Mouse (Mus musculus) kidney, embryonic 14.5 days (tissue): Measurements from ENCODE around the gene 6430571L13Rik. TPM values are rescaled to one million over a fixed set of nuclear protein-coding genes. Genes with fewer than 3 reads are reported as not detected.

Experiments
- ATAC-seq: fragments of 200-750 bp; cut with Nextera tagmentation; 2 replicates; pipeline ENCODE4 v1.8.0; 2017; ENCODE audit warnings: moderate number of reproducible peaks, mild to moderate bottlenecking, moderate TSS enrichment, moderate library complexity; ENCODE audit not compliant: low FRiP score, low TSS enrichment
- H3K27ac ChIP-seq: fragments of 300-500 bp; sonication (generic); 2 replicates; pipeline ENCODE4 v1.5.1; 2014; ENCODE audit warnings: low read depth, mild to moderate bottlenecking, low read length, moderate library complexity, mixed read lengths
- H3K27me3 ChIP-seq: fragments of 300-500 bp; sonication (generic); 2 replicates; pipeline ENCODE4 v1.6.1; 2014; ENCODE audit warnings: mild to moderate bottlenecking, low read length; ENCODE audit not compliant: control insufficient read depth, insufficient read depth
- H3K36me3 ChIP-seq: fragments of 300-500 bp; sonication (generic); 2 replicates; pipeline ENCODE4 v1.6.1; 2014; ENCODE audit warnings: low read length, mixed read lengths; ENCODE audit not compliant: control insufficient read depth, insufficient read depth
- H3K4me1 ChIP-seq: fragments of 300-500 bp; sonication (generic); 2 replicates; pipeline ENCODE4 v1.6.1; 2014; ENCODE audit warnings: low read length, mixed read lengths; ENCODE audit not compliant: control insufficient read depth, insufficient read depth
- H3K4me2 ChIP-seq: fragments of 300-500 bp; sonication (generic); replicated peaks from 2 replicates; pipeline ENCODE4 v1.6.1; 2014; ENCODE audit warnings: low read depth, mild to moderate bottlenecking, low read length
- H3K4me3 ChIP-seq: fragments of 300-500 bp; sonication (generic); 2 replicates; pipeline ENCODE4 v1.5.1; 2014; ENCODE audit warnings: mild to moderate bottlenecking, low read length
- H3K9ac ChIP-seq: fragments of 300-500 bp; sonication (generic); 2 replicates; pipeline ENCODE4 v1.6.1; 2014; ENCODE audit warnings: low read depth, mild to moderate bottlenecking, low read length, moderate library complexity
- H3K9me3 ChIP-seq: fragments of 300-500 bp; sonication (generic); 2 replicates; pipeline ENCODE4 v1.6.1; 2016; ENCODE audit warnings: low read length; ENCODE audit not compliant: control insufficient read depth
- WGBS: fragments of 180-500 bp; shearing (Covaris S2); extraction: QIAGEN DNeasy Blood & Tissue Kit; methylation state at CpG from one replicate; pipeline ENCODE4 v1.1.7; 2014; 5-methylcytosine and 5-hydroxymethylcytosine counted together
- polyA plus RNA-seq: library from polyadenylated mRNA; unstranded; fragments of >200 nt; fragmentation: Nextera tagmentation; extraction: Ambion mirVana; gene quantifications from 2 replicates; pipeline ENCODE4 v1.2.1, GENCODE M21; 2014

The 6430571L13Rik gene
- polyA plus RNA-seq, 1 experiment from 2014 or later = 0.31 TPM

DNA sequence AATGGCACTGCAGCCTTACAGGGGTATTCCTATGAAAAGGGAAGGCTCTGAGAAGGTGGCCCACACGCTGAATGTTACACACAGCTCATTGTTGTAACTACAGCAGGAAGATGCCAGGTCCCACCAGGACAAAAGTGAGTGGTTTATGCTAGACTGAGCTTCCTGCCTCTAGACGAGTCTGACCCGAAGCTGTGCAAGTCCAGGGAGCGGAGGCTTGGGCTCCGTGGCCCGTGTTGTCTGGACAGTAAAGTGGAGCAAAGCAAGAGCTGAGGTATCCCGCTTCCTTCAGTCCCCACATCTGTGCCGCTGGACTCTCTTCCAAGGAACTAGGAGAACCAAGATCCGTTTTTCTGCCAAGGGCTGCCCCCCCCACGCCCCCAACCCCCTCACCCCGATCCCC, 58.6 kb downstream of the 6430571L13Rik start:
- Histone ChIP-seq H3K27me3 (peaks cover 75% of the 10 kb centered on the region), H3K4me3 (no peak overlapping the region; the same call in 1 of the 2 replicates), H3K4me1 (peaks cover 5% of the 10 kb centered on the region), H3K9me3 (no peaks in the 10 kb centered on the region), H3K4me2 (0 out of 2 replicates have a peak overlapping the region, but pooled peaks have one; percentile 100), H3K27ac (no peak overlapping the region), H3K36me3 (no peaks in the 10 kb centered on the region), H3K9ac (no peak overlapping the region)
- no peak for ATAC-seq
- WGBS = 23% methylated on average over 11 of the region's 11 CpGs

DNA sequence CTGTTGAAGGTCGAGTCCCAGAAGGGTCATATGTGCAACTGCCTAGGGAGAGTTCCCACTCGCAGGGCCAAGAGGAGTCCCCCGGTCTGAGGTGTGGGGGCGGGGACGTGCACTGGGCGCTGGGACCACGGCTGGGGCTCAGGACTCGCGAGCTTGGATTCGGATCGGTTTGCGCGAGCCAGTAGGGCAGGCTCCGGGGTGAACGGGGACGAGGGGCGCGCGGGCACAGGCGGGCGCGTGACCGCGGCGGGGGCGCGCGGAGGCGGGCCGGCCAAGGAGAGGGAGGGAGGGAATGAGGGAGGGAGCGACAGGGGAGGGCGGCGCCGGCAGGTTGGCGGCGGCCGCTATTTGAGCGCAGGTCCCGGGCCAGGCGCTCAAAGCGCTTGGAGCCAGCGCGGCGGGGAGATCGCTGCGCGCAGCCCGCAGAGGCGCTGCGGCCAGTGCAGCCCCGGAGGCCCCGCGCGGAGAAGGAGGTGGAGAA, 59.1 kb downstream of the 6430571L13Rik start, which contains the start of gene Cacna2d2:
Gene Cacna2d2, plus strand, starts transcription at position 122 of the 481 bp plus-strand sequence.
- Histone ChIP-seq H3K27me3 (peaks cover 75% of the 10 kb centered on the region), H3K9ac (peak within 1 kb of the TSS; percentile 48), H3K9me3 (no peaks in the 10 kb centered on the region), H3K4me3 (peak within 1 kb of the TSS; percentile 74), H3K36me3 (no peaks in the 10 kb centered on the region), H3K4me1 (peaks cover 5% of the 10 kb centered on the region), H3K27ac (no peak within 1 kb of the TSS), H3K4me2 (peak within 1 kb of the TSS; percentile 100)
- 1% methylated on average over 35 of the region's 54 CpGs for WGBS
- peak; percentile 81 for ATAC-seq

DNA sequence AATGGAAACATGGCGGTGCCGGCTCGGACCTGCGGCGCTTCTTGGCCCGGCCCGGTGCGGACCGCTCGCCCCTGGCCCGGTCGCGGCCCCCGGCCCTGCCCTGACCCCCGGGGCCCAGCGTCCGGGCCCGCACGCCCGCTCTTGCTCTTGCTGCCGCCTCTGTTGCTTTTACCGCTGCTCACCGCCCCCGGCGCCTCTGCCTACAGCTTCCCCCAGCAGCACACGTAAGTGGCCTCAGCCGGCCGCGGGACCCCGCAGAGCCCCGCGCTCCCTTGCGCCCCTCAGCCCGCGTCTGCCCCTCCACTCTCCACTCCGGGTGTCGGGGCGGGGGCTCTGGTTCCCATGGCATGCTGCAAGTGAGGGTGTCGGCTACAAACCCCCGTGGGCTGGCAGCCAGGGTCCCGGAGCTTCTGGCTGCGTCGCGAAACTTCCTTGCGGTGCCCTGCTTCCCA, 59.7 kb downstream of the 6430571L13Rik start:
- peak overlapping the region; percentile 48 for H3K9ac ChIP-seq
- ATAC-seq = peak; percentile 55
- H3K9me3 ChIP-seq = no peaks in the 10 kb centered on the region
- peak overlapping the region; percentile 100 for H3K4me2 ChIP-seq
- WGBS = under 1% methylated on average over 34 of the region's 45 CpGs
- no peak overlapping the region for H3K27ac ChIP-seq
- H3K27me3 ChIP-seq = peaks cover 75% of the 10 kb centered on the region
- H3K4me1 ChIP-seq = peaks cover 5% of the 10 kb centered on the region
- H3K4me3 ChIP-seq = peak overlapping the region; percentile 74
- no peaks in the 10 kb centered on the region for H3K36me3 ChIP-seq

GRCm38 (mm10) chr9:107400666-107401285, 60.4 kb downstream of the 6430571L13Rik start:
- H3K36me3 ChIP-seq = no peaks in the 10 kb centered on the region
- H3K4me2 ChIP-seq = peak overlapping the region; percentile 100
- peak overlapping the region; percentile 74 for H3K4me3 ChIP-seq
- H3K9ac ChIP-seq = no peak overlapping the region
- WGBS = 15% methylated on average over 13 of the region's 13 CpGs
- no peaks in the 10 kb centered on the region for H3K9me3 ChIP-seq
- no peak for ATAC-seq
- peaks cover 75% of the 10 kb centered on the region for H3K27me3 ChIP-seq
- peaks cover 5% of the 10 kb centered on the region for H3K4me1 ChIP-seq
- no peak overlapping the region for H3K27ac ChIP-seq

Other genes starting within 250 kb of the 6430571L13Rik start
- gene Dock3, start 108.7 kb upstream of the 6430571L13Rik start, polyA plus RNA-seq = 0.23 and 0.93 TPM in 2 replicates
- gene Mapkapk3, start 50.7 kb upstream of the 6430571L13Rik start, polyA plus RNA-seq = 3.8 and 6.5 TPM in 2 replicates
- gene Cish, start 44.6 kb upstream of the 6430571L13Rik start, polyA plus RNA-seq = 6.3 and 7.1 TPM in 2 replicates
- 9.7 and 11.3 TPM in 2 replicates for gene Hemk1, start 2.3 kb upstream of the 6430571L13Rik start, polyA plus RNA-seq
- gene Cacna2d2, start 59.0 kb downstream of the 6430571L13Rik start, polyA plus RNA-seq = 0.77 and 0.87 TPM in 2 replicates
- gene Tmem115, start 193.3 kb downstream of the 6430571L13Rik start, polyA plus RNA-seq = 45.0 and 49.9 TPM in 2 replicates
- gene Cyb561d2, start 201.6 kb downstream of the 6430571L13Rik start, polyA plus RNA-seq = 28.7 and 32.3 TPM in 2 replicates
- gene Nprl2, start 201.6 kb downstream of the 6430571L13Rik start, polyA plus RNA-seq = 41.0 and 48.6 TPM in 2 replicates
- 0.76 and 1.7 TPM in 2 replicates for gene Zmynd10, start 206.7 kb downstream of the 6430571L13Rik start, polyA plus RNA-seq
- gene Rassf1, start 211.0 kb downstream of the 6430571L13Rik start, polyA plus RNA-seq = 53.2 and 60.1 TPM in 2 replicates
- 39.0 and 45.9 TPM in 2 replicates for gene Tusc2, start 222.7 kb downstream of the 6430571L13Rik start, polyA plus RNA-seq
- gene Hyal2, start 227.3 kb downstream of the 6430571L13Rik start, polyA plus RNA-seq = 135 and 136 TPM in 2 replicates
- 6.8 and 7.3 TPM in 2 replicates for gene Hyal1, start 236.3 kb downstream of the 6430571L13Rik start, polyA plus RNA-seq
- gene Naa80, start 238.3 kb downstream of the 6430571L13Rik start, polyA plus RNA-seq = 16.0 and 18.4 TPM in 2 replicates
- gene Hyal3, start 240.2 kb downstream of the 6430571L13Rik start, polyA plus RNA-seq = 0.84 and 1.5 TPM in 2 replicates
- 59.1 and 61.4 TPM in 2 replicates for gene Ifrd2, start 247.0 kb downstream of the 6430571L13Rik start, polyA plus RNA-seq